Mouse (Mus musculus) R1 (cell line): ENCODE measurements around the gene Mrnip.

Experiments used
- DNase-seq: peaks from one replicate; pipeline ENCODE4 v3.0.0-alpha.2; 2018; ENCODE audit warnings: low read depth, low spot score

The Mrnip gene

GRCm38 (mm10) chr11:50201590-50201989, 27.3 kb downstream of the Mrnip start:
- DNase-seq: no peak

- no peak for DNase-seq
These were observed 29.1 kb downstream of the Mrnip start for GRCm38 (mm10) chr11:50203302-50203827.

GRCm38 (mm10) chr11:50205434-50205833, 31.2 kb downstream of the Mrnip start:
- no peak for DNase-seq

GRCm38 (mm10) chr11:50206037-50206436, 31.8 kb downstream of the Mrnip start:
- DNase-seq: no peak

- DNase-seq: no peak
These were observed 33.1 kb downstream of the Mrnip start for GRCm38 (mm10) chr11:50207344-50207743.

- DNase-seq: no peak
These were observed 33.8 kb downstream of the Mrnip start for GRCm38 (mm10) chr11:50208039-50208438.

- peak; percentile 93 for DNase-seq
These were observed 35.9 kb downstream of the Mrnip start for GRCm38 (mm10) chr11:50210101-50210504.

- DNase-seq: peak; percentile 77
These were observed 36.4 kb downstream of the Mrnip start, which contains the start of the genes Sqstm1 and Mgat4b for GRCm38 (mm10) chr11:50210505-50211151. Sqstm1 (minus strand) TSS chr11:50210827. Mgat4b (plus strand) TSS chr11:50210890.

- no peak for DNase-seq
These were observed 37.2 kb downstream of the Mrnip start for GRCm38 (mm10) chr11:50211322-50212059.

GRCm38 (mm10) chr11:50212060-50212739, 38.0 kb downstream of the Mrnip start:
- DNase-seq: no peak

GRCm38 (mm10) chr11:50212848-50213758, 38.9 kb downstream of the Mrnip start:
- DNase-seq: peak; percentile 72

GRCm38 (mm10) chr11:50214631-50215030, 40.4 kb downstream of the Mrnip start:
- no peak for DNase-seq

GRCm38 (mm10) chr11:50215633-50216032, 41.4 kb downstream of the Mrnip start:
- DNase-seq: no peak

GRCm38 (mm10) chr11:50216724-50217366, 42.6 kb downstream of the Mrnip start:
- no peak for DNase-seq

- peak; percentile 89 for DNase-seq
These were observed 43.6 kb downstream of the Mrnip start for GRCm38 (mm10) chr11:50217811-50218210.

GRCm38 (mm10) chr11:50219833-50220232, 45.6 kb downstream of the Mrnip start:
- peak; percentile 91 for DNase-seq

GRCm38 (mm10) chr11:50222559-50223276, 48.5 kb downstream of the Mrnip start:
- DNase-seq: no peak

GRCm38 (mm10) chr11:50223783-50224662, 49.8 kb downstream of the Mrnip start:
- no peak for DNase-seq
